Comparison of ENCODE assay signal across 9 mouse cellular contexts in genomic region chr1:170975751-170976161, GRCm38 (mm10). TPM values are rescaled to one million over a fixed set of nuclear protein-coding genes. Genes with fewer than 3 reads are reported as not detected.
A peak's percentile ranks its signal among the peaks of the same experiment; 100 is the strongest.
DNase-seq lines count a peak whose midpoint lies in the region; ATAC-seq and TF ChIP-seq lines count a peak whose summit lies in the region.
"Had no signal": no experiment of that assay in that cellular context is flagged by ENCODE, and none has a peak within 500 bp of the region (broad histone marks: within the 10 kb centered on the region; RNA-seq: fewer than 3 reads in every experiment).

No protein-coding gene starts in this region.

- no peak for TF ChIP-seq CTCF in lung, adult 2 months (IDR thresholded peaks at IDR 0.05; ENCODE audit: insufficient read depth, low read length)
- TF ChIP-seq CTCF in bone marrow, adult 2 months (IDR thresholded peaks at IDR 0.05; ENCODE audit: control insufficient read depth, insufficient read depth, low read length) = no peak

- peak overlapping the region; percentile 59 for H3K4me3 ChIP-seq in lung, adult 2 months (replicated peaks; ENCODE audit: extremely low read depth, low read depth, low read length)
- peak overlapping the region; percentile 95 for H3K4me3 ChIP-seq in bone marrow, adult 2 months (replicated peaks; ENCODE audit: control insufficient read depth, low read depth, low read length)

- peak overlapping the region; percentile 91 for H3K27ac ChIP-seq in bone marrow, adult 2 months (ENCODE audit: control insufficient read depth, insufficient read depth, low read depth, low read length, poor library complexity)

- 60% methylated on average over 7 of the region's 7 CpGs for WGBS in lung, adult 2 months
- WGBS in bone marrow, adult 2 months = under 1% methylated on average over 7 of the region's 7 CpGs

- TF ChIP-seq POLR2A in lung, adult 2 months (IDR thresholded peaks at IDR 0.05; ENCODE audit: borderline replicate concordance, extremely low read depth, low read depth, low read length) = no peak
- TF ChIP-seq POLR2A in bone marrow, adult 2 months (IDR thresholded peaks at IDR 0.05; ENCODE audit: borderline replicate concordance, control insufficient read depth, low read depth, low read length) = 0 out of 2 replicates have a peak, but pooled peaks have one; percentile 24

- no peak for DNase-seq in lung, adult 2 months
- DNase-seq in lung, adult 18-20 months = no peak
- peak; percentile 70 to 89 for DNase-seq in kidney, adult 8-10 months
- no peak for DNase-seq in gastrocnemius, postnatal 4 days (ENCODE audit: low spot score in 2 of 2)
- DNase-seq in urinary bladder, adult 18-20 months (ENCODE audit: low spot score in 2 of 2) = no peak

- no peaks in the 10 kb centered on the region for H3K4me1 ChIP-seq in lung, adult 2 months (ENCODE audit: control insufficient read depth, insufficient read depth, low read length)
- H3K4me1 ChIP-seq in bone marrow, adult 2 months (ENCODE audit: control insufficient read depth, insufficient read depth, low read length) = peaks cover 15% of the 10 kb centered on the region

- ATAC-seq in megakaryocyte progenitor cell, adult 5-6 weeks (replicated peaks; ENCODE audit: poor library complexity) = peak; percentile 70

RNA-seq across cellular contexts. Expression of gene Fcgr2b, which starts 0.6 kb away (rescaled TPM):
- polyA plus RNA-seq in lung, adult 2 months (2012; rRNA removed) = 16.3 and 16.4 TPM in 2 replicates
- polyA plus RNA-seq in bone marrow, adult 2 months (2011; ENCODE audit: insufficient read depth, insufficient read length, low replicate concordance, missing spikeins) = 23.0 and 75.4 TPM in 2 replicates
- total RNA-seq in megakaryocyte progenitor cell, adult 5-6 weeks (2015) = 142 and 144 TPM in 2 replicates
- 99.9 and 118 TPM in 2 replicates for total RNA-seq in megakaryocyte progenitor cell, adult 5-6 weeks (2017)
- total RNA-seq in gastrocnemius, postnatal 4 days (2021) = 10 to 100 TPM in 1 of 2 experiments, 1 to 10 TPM in 1; 8.9 to 11.9 TPM

RNA-seq across cellular contexts. Expression of gene Fcgr4, which starts 43.0 kb away (rescaled TPM):
- 6.8 and 7.9 TPM in 2 replicates for polyA plus RNA-seq in lung, adult 2 months (2012; rRNA removed)
- polyA plus RNA-seq in bone marrow, adult 2 months (2011; ENCODE audit: insufficient read depth, insufficient read length, low replicate concordance, missing spikeins) = 10.4 and 24.3 TPM in 2 replicates
- 5.4 and 10.5 TPM in 2 replicates for total RNA-seq in megakaryocyte progenitor cell, adult 5-6 weeks (2015)
- total RNA-seq in megakaryocyte progenitor cell, adult 5-6 weeks (2017) = 7.7 and 8.0 TPM in 2 replicates
- under 1 TPM; 0.37 to 0.62 TPM for total RNA-seq in gastrocnemius, postnatal 4 days (2021)

RNA-seq across cellular contexts. Expression of gene Fcrla, which starts 48.4 kb away (rescaled TPM):
- polyA plus RNA-seq in lung, adult 2 months (2012; rRNA removed) = 8.0 and 8.7 TPM in 2 replicates
- 18.2 and 44.1 TPM in 2 replicates for polyA plus RNA-seq in bone marrow, adult 2 months (2011; ENCODE audit: insufficient read depth, insufficient read length, low replicate concordance, missing spikeins)
- total RNA-seq in megakaryocyte progenitor cell, adult 5-6 weeks (2015) = not detected in 2 replicates
- not detected in 2 replicates for total RNA-seq in megakaryocyte progenitor cell, adult 5-6 weeks (2017)
- total RNA-seq in gastrocnemius, postnatal 4 days (2021) = under 1 TPM; 0.26 to 0.61 TPM
- total RNA-seq: layer of hippocampus, adult 18-20 months had no signal
- polyA plus RNA-seq: forebrain, embryonic 11.5 days had no signal

Comparison
In these comparisons a context has a peak if more than half of its experiments do, and no peak if none do; other contexts are left out.
1. DNase-seq: peak in kidney, adult 8-10 months (2 of 2); none in lung, adult 2 months (single experiment), lung, adult 18-20 months (0 of 2), gastrocnemius, postnatal 4 days (0 of 2) and urinary bladder, adult 18-20 months (0 of 2).
2. RNA of gene Fcgr2b, which starts 0.6 kb away (total RNA-seq): 99.9 to 144 TPM in megakaryocyte progenitor cell, adult 5-6 weeks; 8.9 to 11.9 TPM in gastrocnemius, postnatal 4 days; every median in the first group is over 4 times any median in the second.